Mouse (Mus musculus) right cerebral cortex, postnatal 4 days (tissue): ENCODE results near the gene Proca1.

Source experiments
- DNase-seq: peaks from one replicate; pipeline ENCODE4 v3.0.0-alpha.2; 2022

The Proca1 gene

DNA sequence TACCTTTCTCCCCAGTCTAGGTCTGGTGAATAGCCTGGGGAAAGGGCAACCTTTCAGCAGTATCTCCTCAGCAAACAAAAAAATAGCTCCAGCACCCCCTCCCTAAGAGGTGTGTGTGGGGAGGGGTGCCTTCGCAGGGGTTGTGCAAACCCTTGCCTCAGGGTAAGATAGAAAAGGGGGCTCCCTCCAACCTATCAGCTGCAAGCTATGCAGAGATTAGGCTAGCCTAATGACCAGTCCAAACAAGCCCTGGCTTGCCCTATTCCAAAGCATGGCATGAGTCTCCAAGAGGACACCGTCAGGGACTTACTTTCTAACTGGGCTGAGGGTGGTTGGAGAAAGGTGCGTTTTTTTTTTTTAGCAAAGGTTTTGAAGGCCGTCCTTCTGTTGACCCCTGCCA, 27.0 kb upstream of the Proca1 start:
- no peak for DNase-seq

GRCm38 (mm10) chr11:78166640-78167039, 26.6 kb upstream of the Proca1 start:
- no peak for DNase-seq

- no peak for DNase-seq
These were observed 25.8 kb upstream of the Proca1 start for GRCm38 (mm10) chr11:78167257-78167959.

DNA sequence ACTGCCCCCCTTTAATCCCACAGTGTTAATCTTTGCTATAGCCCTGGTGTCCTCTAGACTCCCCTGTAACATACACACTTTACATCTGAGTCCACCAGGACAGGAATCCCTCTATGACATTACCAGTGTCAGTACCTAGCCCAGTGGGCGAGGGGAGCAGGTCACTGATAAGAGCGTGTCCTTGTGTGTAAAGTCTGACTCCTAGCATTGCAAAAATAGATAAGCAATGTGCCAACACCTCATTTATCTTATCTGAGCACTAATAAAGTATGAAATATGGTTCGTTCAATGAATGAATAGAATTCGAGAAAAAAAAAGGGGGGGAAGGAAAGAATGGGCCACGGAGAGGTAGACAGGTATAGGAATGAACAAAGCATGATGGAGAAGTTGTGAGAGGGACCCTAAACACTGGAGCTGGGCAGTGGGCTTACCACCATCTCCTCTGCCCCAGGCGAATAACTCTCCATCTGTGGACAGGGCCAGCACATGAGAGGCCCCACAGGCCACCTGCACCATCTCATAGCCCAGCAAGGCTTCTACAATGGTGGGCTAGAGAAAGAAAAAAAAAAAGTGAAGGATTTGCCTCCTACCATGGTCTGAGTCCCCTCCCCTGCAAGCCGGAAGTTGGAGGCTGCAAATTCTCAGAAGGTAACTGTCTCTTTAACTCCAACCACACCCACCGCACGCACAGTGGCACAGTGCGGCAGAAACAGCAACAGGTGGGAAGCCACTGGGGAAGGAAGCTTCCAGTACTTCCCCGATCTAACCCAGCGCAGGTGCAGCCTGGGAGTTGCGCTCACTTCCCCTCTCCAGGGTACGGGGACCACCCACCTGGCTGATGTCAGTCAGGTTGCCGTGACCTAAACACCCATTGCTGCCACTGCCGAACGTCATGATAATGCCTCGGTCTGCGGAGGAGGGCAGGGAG, 24.4 kb upstream of the Proca1 start:
- DNase-seq: no peak

DNA sequence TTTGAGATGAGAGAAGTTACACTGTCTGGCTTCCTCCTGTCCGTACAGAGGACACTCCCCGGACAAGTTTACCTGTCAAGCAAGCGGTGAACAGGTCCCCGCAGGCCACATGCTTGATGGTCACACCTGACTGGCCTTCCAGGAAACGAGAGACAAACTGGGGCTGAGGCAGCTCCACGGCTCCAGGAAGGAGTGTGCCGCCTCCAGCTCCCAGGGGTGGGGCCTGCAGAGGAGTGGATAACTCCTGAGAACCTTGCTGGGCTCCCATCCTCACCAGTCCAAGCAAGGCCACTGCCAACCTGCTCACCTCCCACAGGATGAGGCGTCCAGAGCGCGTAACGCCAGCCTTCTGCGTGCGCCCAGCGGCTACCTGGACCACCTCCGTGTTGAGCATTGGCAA, 22.9 kb upstream of the Proca1 start:
- DNase-seq: no peak

DNA sequence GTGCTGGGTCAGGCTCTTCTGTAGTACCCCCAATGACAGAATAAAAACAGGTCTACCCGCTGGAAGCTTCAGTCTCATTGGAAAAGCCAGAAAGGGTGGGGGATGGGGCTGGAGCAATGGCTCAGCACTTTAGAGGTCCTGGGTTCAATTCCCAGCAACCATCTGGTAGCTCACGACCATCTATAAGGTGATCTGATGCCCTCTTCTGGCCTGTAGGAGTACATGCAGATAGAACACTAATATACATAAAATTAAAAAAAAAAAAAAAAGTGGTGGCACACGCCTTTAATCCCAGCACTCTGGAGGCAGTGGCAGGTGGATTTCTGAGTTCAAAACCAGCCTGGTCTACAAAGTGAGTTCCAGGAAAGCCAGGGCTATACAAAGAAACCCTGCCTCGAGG, 21.9 kb upstream of the Proca1 start:
- DNase-seq: no peak

GRCm38 (mm10) chr11:78172034-78172747, 21.0 kb upstream of the Proca1 start:
- no peak for DNase-seq

GRCm38 (mm10) chr11:78172748-78173383, 20.3 kb upstream of the Proca1 start:
- no peak for DNase-seq

- DNase-seq: no peak
These were observed 18.7 kb upstream of the Proca1 start for GRCm38 (mm10) chr11:78174506-78174905.

DNA sequence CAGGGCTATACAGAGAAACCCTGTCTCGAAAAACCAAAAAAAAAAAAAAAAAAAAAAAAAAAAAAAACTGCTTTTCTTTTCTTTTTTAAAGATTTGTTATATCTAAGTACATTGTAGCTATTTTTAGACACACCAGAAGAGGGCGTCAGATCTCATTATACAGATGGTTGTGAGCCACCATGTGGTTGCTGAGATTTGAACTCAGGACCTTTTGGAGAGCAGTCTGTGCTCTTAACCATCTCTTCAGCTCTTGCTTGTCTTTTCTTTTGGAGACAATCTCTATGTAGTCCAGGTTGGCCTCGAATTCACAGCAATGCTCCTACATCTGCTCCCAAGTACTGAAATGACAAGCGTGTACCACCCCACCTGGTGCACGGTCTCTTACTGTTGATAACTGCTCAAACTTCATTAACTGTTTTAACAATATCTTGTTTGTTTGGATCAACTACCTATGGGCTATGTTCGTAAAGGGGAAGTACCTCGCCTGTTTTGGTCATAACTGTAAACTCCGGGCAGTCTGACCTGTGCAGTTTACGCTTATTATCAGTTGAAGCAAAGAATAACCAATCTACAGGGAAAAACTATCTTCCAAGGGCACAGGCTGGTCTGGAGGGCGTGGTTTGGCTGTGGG, 17.3 kb upstream of the Proca1 start:
- no peak for DNase-seq

- peak; percentile 73 for DNase-seq
These were observed 16.8 kb upstream of the Proca1 start, which contains the start of the genes Nek8 and Tlcd1 for GRCm38 (mm10) chr11:78176402-78176862. Gene Nek8 (minus strand): TSS chr11:78176675. Gene Tlcd1 (plus strand): TSS chr11:78176711.

GRCm38 (mm10) chr11:78176905-78177331, 16.3 kb upstream of the Proca1 start:
- DNase-seq: no peak

- no peak for DNase-seq
These were observed 15.8 kb upstream of the Proca1 start for GRCm38 (mm10) chr11:78177437-78177836.

- peak; percentile 88 for DNase-seq
These were observed 15.0 kb upstream of the Proca1 start for GRCm38 (mm10) chr11:78177903-78178858.

GRCm38 (mm10) chr11:78178859-78179437, 14.2 kb upstream of the Proca1 start:
- DNase-seq: peak; percentile 73

- no peak for DNase-seq
These were observed 13.7 kb upstream of the Proca1 start for GRCm38 (mm10) chr11:78179438-78179999.

- no peak for DNase-seq
These were observed 13.0 kb upstream of the Proca1 start for GRCm38 (mm10) chr11:78180081-78180761.

- DNase-seq: no peak
These were observed 11.3 kb upstream of the Proca1 start for GRCm38 (mm10) chr11:78181830-78182357.

GRCm38 (mm10) chr11:78182450-78182849, 10.7 kb upstream of the Proca1 start:
- DNase-seq: no peak
